Mouse (Mus musculus) lung, embryonic 14.5 days (tissue): ENCODE data around the gene Cltc. TPM values are rescaled to one million over a fixed set of nuclear protein-coding genes. Genes with fewer than 3 reads are reported as not detected.

Source experiments
- ATAC-seq: fragments of 200-750 bp; cut with Nextera tagmentation; 2 replicates; pipeline ENCODE4 v1.8.0; 2017; ENCODE audit warnings: mild to moderate bottlenecking, moderate TSS enrichment, moderate library complexity; ENCODE audit not compliant: insufficient read depth
- DNase-seq: peaks from one replicate; pipeline ENCODE4 v3.0.0-alpha.2; 2015
- H3K27ac ChIP-seq: fragments of 300-500 bp; sonication (generic); 2 replicates; pipeline ENCODE4 v1.5.1; 2014; ENCODE audit warnings: low read depth, mild to moderate bottlenecking, moderate library complexity
- H3K27me3 ChIP-seq: fragments of 300-500 bp; sonication (generic); 2 replicates; pipeline ENCODE4 v1.6.1; 2014; ENCODE audit warnings: low read length, control low read depth; ENCODE audit not compliant: insufficient read depth
- H3K36me3 ChIP-seq: fragments of 300-500 bp; sonication (generic); 2 replicates; pipeline ENCODE4 v1.6.1; 2014; ENCODE audit warnings: control low read depth; ENCODE audit not compliant: insufficient read depth
- H3K4me1 ChIP-seq: fragments of 300-500 bp; sonication (generic); 2 replicates; pipeline ENCODE4 v1.6.1; 2014; ENCODE audit warnings: antibody characterized with exemption, control low read depth; ENCODE audit not compliant: insufficient read depth
- H3K4me2 ChIP-seq: fragments of 300-500 bp; sonication (generic); 2 replicates; pipeline ENCODE4 v1.6.1; 2014; ENCODE audit warnings: mild to moderate bottlenecking
- H3K4me3 ChIP-seq: fragments of 300-500 bp; sonication (generic); 2 replicates; pipeline ENCODE4 v1.5.1; 2014; ENCODE audit warnings: low read depth, low read length
- H3K9ac ChIP-seq: fragments of 300-500 bp; sonication (generic); 2 replicates; pipeline ENCODE4 v1.6.1; 2014
- H3K9me3 ChIP-seq: fragments of 300-500 bp; sonication (generic); 2 replicates; pipeline ENCODE4 v1.6.1; 2016; ENCODE audit warnings: low read depth, low read length, control low read depth
- CTCF ChIP-seq: IDR thresholded peaks from 2 replicates; pipeline ENCODE4 v1.5.1; 2016; ENCODE audit warnings: antibody characterized with exemption, low read depth
- WGBS: fragments of 180-500 bp; shearing (Covaris S2); extraction: QIAGEN DNeasy Blood & Tissue Kit; methylation state at CpG from one replicate; pipeline ENCODE4 v1.1.7; 2014; 5-methylcytosine and 5-hydroxymethylcytosine counted together
- polyA plus RNA-seq: library from polyadenylated mRNA; unstranded; fragments of >200 nt; fragmentation: Nextera tagmentation; extraction: Ambion mirVana; gene quantifications from 2 replicates; pipeline ENCODE4 v1.2.1, GENCODE M21; 2014

Cltc gene
- polyA plus RNA-seq, 1 experiment from 2014 or later, result 179 TPM

- Histone ChIP-seq H3K4me3 (peak overlapping the region; percentile 89), H3K4me2 (peak overlapping the region; percentile 84), H3K27me3 (no peaks in the 10 kb centered on the region), H3K9me3 (no peaks in the 10 kb centered on the region), H3K36me3 (peaks cover 3% of the 10 kb centered on the region; the same call in 1 of the 2 replicates), H3K9ac (peak overlapping the region; percentile 87), H3K4me1 (peaks cover 4% of the 10 kb centered on the region; the same call in 1 of the 2 replicates), H3K27ac (0 out of 2 replicates have a peak overlapping the region, but pooled peaks have one; percentile 92)
- DNase-seq (no peak), ATAC-seq (no peak)
- 23% methylated on average over 7 of the region's 7 CpGs for WGBS
- no peak for TF ChIP-seq CTCF
Measured at GRCm38 (mm10) chr11:86682861-86683260, 74.5 kb downstream of the Cltc start.

DNA sequence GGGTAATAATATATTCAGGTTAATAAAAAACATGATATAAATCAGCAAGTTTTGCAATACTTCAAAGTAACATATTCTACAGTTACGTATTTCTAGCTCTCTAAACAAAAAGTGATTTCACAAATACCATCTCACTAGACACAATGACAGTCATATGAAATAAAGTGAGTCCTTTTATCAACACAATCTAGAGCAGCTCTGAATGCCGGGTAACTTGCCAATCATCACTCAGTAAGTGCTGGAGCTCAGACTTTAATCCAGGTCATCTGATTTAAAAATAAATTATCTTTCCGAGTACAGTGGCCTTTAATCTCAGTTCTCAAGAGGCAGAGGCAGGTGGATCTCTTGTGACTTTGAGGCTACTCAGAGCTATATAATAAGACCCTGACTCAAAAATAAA, 75.9 kb downstream of the Cltc start:
- H3K4me1 ChIP-seq, result peaks cover 4% of the 10 kb centered on the region; the same call in 1 of the 2 replicates
- 0 out of 2 replicates have a peak, but pooled peaks cover 4% of the 10 kb centered on the region for H3K36me3 ChIP-seq
- 86% methylated on average over 3 of the region's 3 CpGs for WGBS
- no peak overlapping the region for H3K9ac ChIP-seq
- H3K27ac ChIP-seq, result no peak overlapping the region
- H3K9me3 ChIP-seq, result no peaks in the 10 kb centered on the region
- DNase-seq (no peak), ATAC-seq (no peak)
- no peaks in the 10 kb centered on the region for H3K27me3 ChIP-seq
- H3K4me3 ChIP-seq, result no peak overlapping the region
- TF ChIP-seq CTCF, result no peak
- H3K4me2 ChIP-seq, result no peak overlapping the region

- Histone ChIP-seq H3K27me3 (no peaks in the 10 kb centered on the region), H3K27ac (no peak overlapping the region), H3K4me1 (peaks cover 4% of the 10 kb centered on the region; the same call in 1 of the 2 replicates), H3K4me2 (no peak overlapping the region), H3K9me3 (no peaks in the 10 kb centered on the region), H3K36me3 (0 out of 2 replicates have a peak, but pooled peaks cover 4% of the 10 kb centered on the region), H3K4me3 (no peak overlapping the region), H3K9ac (no peak overlapping the region)
- DNase-seq (no peak), ATAC-seq (no peak)
- no peak for TF ChIP-seq CTCF
- 92% methylated on average over 3 of the region's 3 CpGs for WGBS
Measured at GRCm38 (mm10) chr11:86680729-86681128, 76.6 kb downstream of the Cltc start.

DNA sequence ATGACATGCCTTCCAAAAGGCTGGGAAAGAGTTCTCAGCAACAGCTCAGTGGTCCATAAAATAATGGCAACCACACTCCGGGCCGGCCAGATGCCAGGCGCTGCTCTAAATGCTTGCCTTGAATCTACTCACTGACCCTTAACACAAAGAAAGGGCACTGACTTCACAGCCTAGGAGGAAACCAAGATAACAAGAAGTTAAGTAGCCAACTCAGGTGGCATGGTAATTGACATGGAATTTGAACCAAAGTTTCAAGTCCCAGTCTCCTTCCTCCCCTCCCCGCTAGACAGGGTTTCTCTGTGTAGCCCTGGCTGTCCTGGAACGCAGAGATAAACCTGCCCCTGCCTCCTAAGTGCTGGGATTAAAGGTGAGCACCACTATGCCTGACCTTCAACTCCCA, 78.4 kb downstream of the Cltc start:
- H3K9me3 ChIP-seq, result no peaks in the 10 kb centered on the region
- ATAC-seq, result no peak
- no peak overlapping the region for H3K9ac ChIP-seq
- no peak overlapping the region for H3K27ac ChIP-seq
- no peaks in the 10 kb centered on the region for H3K4me1 ChIP-seq
- no peak for DNase-seq
- H3K4me2 ChIP-seq, result no peak overlapping the region
- 82% methylated on average over 5 of the region's 5 CpGs for WGBS
- no peaks in the 10 kb centered on the region for H3K27me3 ChIP-seq
- H3K36me3 ChIP-seq, result 0 out of 2 replicates have a peak, but pooled peaks cover 4% of the 10 kb centered on the region
- H3K4me3 ChIP-seq, result no peak overlapping the region
- no peak for TF ChIP-seq CTCF

- Histone ChIP-seq H3K9ac (no peak overlapping the region), H3K4me3 (no peak overlapping the region), H3K27me3 (no peaks in the 10 kb centered on the region), H3K4me1 (no peaks in the 10 kb centered on the region), H3K4me2 (no peak overlapping the region), H3K27ac (no peak overlapping the region), H3K36me3 (0 out of 2 replicates have a peak, but pooled peaks cover 4% of the 10 kb centered on the region), H3K9me3 (no peaks in the 10 kb centered on the region)
- 84% methylated on average over 4 of the region's 4 CpGs for WGBS
- DNase-seq (no peak), ATAC-seq (no peak)
- no peak for TF ChIP-seq CTCF
Measured at GRCm38 (mm10) chr11:86675520-86675919, 81.8 kb downstream of the Cltc start.

DNA sequence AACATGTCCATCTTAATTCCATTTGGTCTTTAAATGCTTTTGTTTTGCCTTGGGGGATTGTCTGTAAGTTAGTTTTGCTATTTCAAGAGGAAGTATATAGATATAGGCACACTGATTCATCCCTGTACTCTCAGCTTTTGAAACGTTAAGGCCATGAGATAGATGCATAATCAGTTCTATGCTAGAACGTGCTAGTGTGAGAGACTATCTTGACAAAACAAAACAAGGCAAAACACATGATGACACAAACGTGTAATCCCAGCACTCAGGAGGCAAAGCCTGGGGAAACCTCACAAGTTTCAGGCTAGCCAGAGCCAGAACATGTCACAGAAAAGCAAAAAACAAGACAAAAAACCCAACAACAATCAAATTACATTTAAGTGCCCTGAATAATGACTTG, 84.6 kb downstream of the Cltc start:
- Histone ChIP-seq H3K4me3 (no peak overlapping the region), H3K4me2 (no peak overlapping the region), H3K36me3 (0 out of 2 replicates have a peak, but pooled peaks cover 4% of the 10 kb centered on the region), H3K4me1 (no peaks in the 10 kb centered on the region), H3K27ac (no peak overlapping the region), H3K9me3 (no peaks in the 10 kb centered on the region), H3K27me3 (no peaks in the 10 kb centered on the region), H3K9ac (no peak overlapping the region)
- ATAC-seq (no peak), DNase-seq (no peak)
- no peak for TF ChIP-seq CTCF
- 79% methylated on average over 3 of the region's 3 CpGs for whole genome bisulfite sequencing

DNA sequence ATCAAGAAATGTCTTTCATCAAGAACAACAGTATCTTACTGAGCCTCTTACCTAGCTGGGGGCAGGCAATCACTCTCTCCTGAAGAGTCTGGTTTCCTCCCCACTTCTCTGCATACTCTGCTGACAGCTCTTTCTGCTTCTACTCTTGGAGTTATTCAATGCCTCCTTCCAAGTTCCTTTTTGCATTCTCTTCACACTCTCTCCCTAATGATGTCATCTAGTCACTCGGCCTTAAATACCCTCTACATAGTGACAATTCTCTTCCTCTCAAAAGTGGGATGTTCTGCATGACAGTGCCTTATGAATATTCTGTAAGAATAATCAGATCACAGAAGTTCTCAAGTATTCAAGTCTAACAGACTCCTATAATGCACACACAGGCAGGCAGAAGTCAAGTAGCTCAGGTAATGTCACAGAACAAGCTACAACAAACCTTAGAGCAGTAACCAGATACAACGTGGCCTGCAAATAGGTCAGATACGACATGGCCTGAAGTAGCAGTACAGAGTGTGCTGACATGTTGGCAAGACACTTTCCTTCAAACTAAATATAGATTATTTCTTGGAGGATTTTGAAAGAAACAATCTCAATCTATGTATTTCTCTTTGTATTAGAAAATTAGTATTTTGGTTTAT, 86.2 kb downstream of the Cltc start:
- Histone ChIP-seq H3K9me3 (no peaks in the 10 kb centered on the region), H3K4me3 (no peak overlapping the region), H3K4me2 (no peak overlapping the region), H3K27ac (no peak overlapping the region), H3K36me3 (no peaks in the 10 kb centered on the region), H3K9ac (no peak overlapping the region), H3K4me1 (no peaks in the 10 kb centered on the region), H3K27me3 (no peaks in the 10 kb centered on the region)
- no peak for ATAC-seq
- no peak for TF ChIP-seq CTCF
- DNase-seq, result no peak
- WGBS, result 65% methylated on average over 3 of the region's 3 CpGs
